Mouse (Mus musculus) liver, adult 2 months (tissue): ENCODE measurements around the gene Ralgapa2.

Source experiments
- CTCF ChIP-seq: fragments of 200-500 bp; IDR thresholded peaks from 2 replicates; pipeline ENCODE4 v1.5.1; 2011; ENCODE audit warnings: low read depth, low read length, control low read depth
- POLR2A ChIP-seq: fragments of 200-500 bp; IDR thresholded peaks from 2 replicates; pipeline ENCODE4 v1.6.1; 2011; ENCODE audit warnings: low read length, control low read depth; ENCODE audit not compliant: insufficient read depth; ENCODE audit errors: extremely low read depth

GRCm38 (mm10) chr2:146412733-146413132, 99.4 kb downstream of the Ralgapa2 start:
- TF ChIP-seq POLR2A (no peak), CTCF (no peak)
